Mouse (Mus musculus): ENCODE measurements around the gene Gm16253.
"Not testable (repeated sequence)": the region's sequence is repeated elsewhere in the genome, so short reads cannot be mapped to it uniquely, and the experiment has no call there.

The Gm16253 gene

DNA sequence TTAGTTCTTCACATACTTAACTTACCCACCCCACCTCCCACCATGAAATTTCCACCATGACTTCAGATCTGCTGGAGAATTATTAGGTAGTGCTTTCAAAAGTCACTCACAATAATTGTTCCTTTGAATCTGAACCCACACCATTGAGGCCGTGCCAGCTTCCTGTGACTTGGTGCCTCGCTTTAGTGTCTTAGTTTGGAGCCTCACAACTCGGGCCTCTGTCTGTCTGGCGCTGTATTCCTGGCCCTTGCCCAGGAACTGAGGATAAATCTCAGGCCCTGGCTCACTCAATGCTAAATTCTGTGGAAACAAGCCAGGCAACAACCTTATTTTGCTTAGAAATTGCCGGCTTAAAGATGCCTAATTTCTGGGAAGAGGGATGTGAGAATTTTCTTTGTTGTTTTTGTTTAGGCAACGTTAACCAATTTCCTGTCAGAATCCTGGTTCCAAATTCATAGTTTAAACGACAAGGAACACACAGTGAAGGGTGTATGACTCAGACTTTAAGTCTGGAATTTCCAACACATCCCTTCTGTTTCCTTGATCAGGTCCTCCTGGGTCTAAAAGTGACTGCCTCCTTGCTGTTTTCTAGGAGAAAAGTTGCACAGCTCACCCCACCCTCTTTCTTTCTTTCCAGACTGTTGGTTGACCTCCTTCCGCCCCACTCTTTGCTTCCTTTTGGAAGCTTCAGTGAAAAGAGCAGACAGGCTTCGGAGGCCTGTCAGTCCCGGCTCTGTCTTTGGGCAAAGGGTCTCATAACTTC lies 25.3 kb downstream of the Gm16253 start:
- no peaks in the 10 kb centered on the region for H3K36me3 ChIP-seq (ENCODE audit: insufficient read depth, low read length)
- peaks cover 42% of the 10 kb centered on the region for H3K27me3 ChIP-seq (ENCODE audit: insufficient read depth, low read length)
- H3K9me3 ChIP-seq (ENCODE audit: low read length): no peaks in the 10 kb centered on the region
- H3K4me1 ChIP-seq (replicated peaks; ENCODE audit: low read depth, low read length): peaks cover 58% of the 10 kb centered on the region
- H3K4me3 ChIP-seq (replicated peaks; ENCODE audit: low read length): peak overlapping the region; percentile 83
- TF ChIP-seq CTCF (conservative IDR thresholded peaks at IDR 0.05; ENCODE audit: low read length) (no peak), POU5F1 (IDR thresholded peaks at IDR 0.05; ENCODE audit: borderline replicate concordance, low read length) (no peak), NANOG (IDR thresholded peaks at IDR 0.05; ENCODE audit: borderline replicate concordance, low read length) (no peak)

DNA sequence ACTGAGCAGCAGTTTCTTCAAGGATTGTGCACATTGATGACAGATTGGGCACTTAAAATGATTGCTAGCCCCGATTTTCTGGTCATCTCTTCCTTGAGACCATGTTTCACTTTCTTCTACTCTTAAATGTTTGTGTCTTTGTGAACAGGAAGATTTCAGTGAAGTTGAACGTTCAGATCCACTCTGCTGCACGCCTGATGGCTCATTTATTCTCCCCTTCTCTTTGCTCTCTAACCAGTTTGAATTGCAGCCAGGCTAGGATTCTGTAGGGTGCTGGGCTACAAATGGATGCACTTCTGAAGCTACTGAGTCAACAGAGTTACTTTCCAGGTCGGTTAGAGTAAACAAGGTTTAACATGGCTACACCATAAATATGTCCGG lies 25.9 kb downstream of the Gm16253 start:
- H3K9me3 ChIP-seq (ENCODE audit: low read length): no peaks in the 10 kb centered on the region
- H3K4me1 ChIP-seq (replicated peaks; ENCODE audit: low read depth, low read length): peaks cover 52% of the 10 kb centered on the region
- no peak overlapping the region for H3K4me3 ChIP-seq (replicated peaks; ENCODE audit: low read length)
- peaks cover 36% of the 10 kb centered on the region for H3K27me3 ChIP-seq (ENCODE audit: insufficient read depth, low read length)
- TF ChIP-seq POU5F1 (IDR thresholded peaks at IDR 0.05; ENCODE audit: borderline replicate concordance, low read length): no peak
- no peak for TF ChIP-seq NANOG (IDR thresholded peaks at IDR 0.05; ENCODE audit: borderline replicate concordance, low read length)
- no peak for TF ChIP-seq CTCF (conservative IDR thresholded peaks at IDR 0.05; ENCODE audit: low read length)
- no peaks in the 10 kb centered on the region for H3K36me3 ChIP-seq (ENCODE audit: insufficient read depth, low read length)

DNA sequence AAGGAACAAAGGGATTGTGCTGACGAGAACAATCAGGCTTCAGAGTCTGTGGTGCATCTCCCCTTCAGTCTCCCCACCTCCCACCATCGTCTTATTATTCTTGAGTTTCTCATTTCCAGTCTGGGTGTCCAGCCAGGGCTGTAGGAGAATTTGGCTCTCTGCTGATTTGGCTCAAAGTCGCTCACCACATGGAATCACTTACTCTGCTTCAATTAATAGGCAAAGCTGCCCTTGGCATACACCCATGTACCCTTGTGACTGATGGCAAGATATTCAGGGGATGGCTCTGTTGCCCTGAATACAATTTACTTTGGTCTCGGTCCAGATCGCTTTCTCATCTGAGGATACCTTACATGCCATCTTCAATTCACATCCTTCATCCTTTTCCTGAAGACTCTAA lies 26.5 kb downstream of the Gm16253 start:
- H3K27me3 ChIP-seq (ENCODE audit: insufficient read depth, low read length): peaks cover 30% of the 10 kb centered on the region
- H3K4me3 ChIP-seq (replicated peaks; ENCODE audit: low read length): no peak overlapping the region
- H3K4me1 ChIP-seq (replicated peaks; ENCODE audit: low read depth, low read length): peaks cover 47% of the 10 kb centered on the region
- no peaks in the 10 kb centered on the region for H3K36me3 ChIP-seq (ENCODE audit: insufficient read depth, low read length)
- TF ChIP-seq POU5F1 (IDR thresholded peaks at IDR 0.05; ENCODE audit: borderline replicate concordance, low read length) (no peak), NANOG (IDR thresholded peaks at IDR 0.05; ENCODE audit: borderline replicate concordance, low read length) (no peak), CTCF (conservative IDR thresholded peaks at IDR 0.05; ENCODE audit: low read length) (no peak)
- no peaks in the 10 kb centered on the region for H3K9me3 ChIP-seq (ENCODE audit: low read length)

DNA sequence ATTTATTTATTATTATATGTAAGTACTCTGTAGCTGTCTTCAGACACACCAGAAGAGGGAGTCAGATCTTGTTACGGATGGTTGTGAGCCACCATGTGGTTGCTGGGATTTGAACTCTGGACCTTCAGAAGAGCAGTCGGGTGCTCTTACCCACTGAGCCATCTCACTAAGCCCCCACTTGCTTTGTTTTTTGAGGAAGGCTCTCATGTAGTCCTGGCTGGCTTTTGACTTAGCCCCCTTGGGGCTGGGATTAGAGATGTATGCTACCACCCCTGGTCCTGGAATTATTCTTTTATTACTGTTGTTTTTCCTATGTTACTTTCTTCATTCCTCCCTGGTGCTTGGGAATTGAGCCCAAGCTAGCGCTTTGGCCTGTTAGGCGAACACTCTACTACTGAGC lies 29.2 kb downstream of the Gm16253 start:
- not testable (repeated sequence) for H3K36me3 ChIP-seq (ENCODE audit: insufficient read depth, low read length); H3K4me3 ChIP-seq (replicated peaks; ENCODE audit: low read length); H3K9me3 ChIP-seq (ENCODE audit: low read length)
- Histone ChIP-seq H3K27me3 (ENCODE audit: insufficient read depth, low read length) (peaks cover 18% of the 10 kb centered on the region), H3K4me1 (replicated peaks; ENCODE audit: low read depth, low read length) (peaks cover 25% of the 10 kb centered on the region)

DNA sequence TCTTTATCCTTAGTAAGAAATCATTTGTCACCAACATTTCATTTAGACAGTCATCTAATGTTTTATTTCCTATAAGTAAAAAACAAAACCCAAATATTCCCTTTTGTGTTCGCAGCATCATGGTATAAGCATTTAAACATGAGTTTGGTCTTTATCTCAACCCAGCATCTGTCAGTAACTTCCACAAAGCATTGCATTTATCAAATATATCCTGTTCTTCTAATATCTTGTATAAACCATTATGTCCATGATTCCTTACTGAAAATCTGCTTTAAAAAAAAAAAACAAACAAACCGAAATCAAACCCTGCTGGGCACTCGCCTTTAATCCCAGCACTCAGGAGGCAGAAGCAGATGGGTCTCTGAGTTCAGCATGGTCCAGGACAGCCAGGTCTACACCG lies 29.8 kb downstream of the Gm16253 start:
- no peaks in the 10 kb centered on the region for H3K9me3 ChIP-seq (ENCODE audit: low read length)
- peaks cover 18% of the 10 kb centered on the region for H3K27me3 ChIP-seq (ENCODE audit: insufficient read depth, low read length)
- TF ChIP-seq CTCF (conservative IDR thresholded peaks at IDR 0.05; ENCODE audit: low read length) (no peak), POU5F1 (IDR thresholded peaks at IDR 0.05; ENCODE audit: borderline replicate concordance, low read length) (no peak), NANOG (IDR thresholded peaks at IDR 0.05; ENCODE audit: borderline replicate concordance, low read length) (no peak)
- H3K4me1 ChIP-seq (replicated peaks; ENCODE audit: low read depth, low read length): peaks cover 22% of the 10 kb centered on the region
- no peaks in the 10 kb centered on the region for H3K36me3 ChIP-seq (ENCODE audit: insufficient read depth, low read length)
- H3K4me3 ChIP-seq (replicated peaks; ENCODE audit: low read length): no peak overlapping the region

DNA sequence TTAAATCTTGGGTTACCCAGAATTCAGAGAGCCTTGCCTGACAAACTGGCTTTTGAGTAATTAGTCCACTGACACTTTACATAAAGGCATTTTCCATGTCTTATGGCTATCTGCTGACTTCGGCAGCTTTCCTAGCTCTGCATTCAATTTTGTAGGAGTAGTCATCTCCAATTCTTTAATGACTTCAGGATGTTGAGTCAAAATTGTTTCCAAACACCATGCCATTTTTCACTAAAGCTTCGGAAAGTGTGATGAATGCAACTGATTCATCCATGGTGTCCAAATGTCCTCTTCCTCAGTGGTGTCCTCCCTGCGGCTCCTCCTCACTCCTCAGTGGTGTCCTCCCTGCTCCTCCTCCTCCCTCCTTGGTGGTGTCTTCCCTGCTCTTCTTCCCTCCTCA lies 41.2 kb downstream of the Gm16253 start:
- Histone ChIP-seq H3K9me3 (ENCODE audit: low read length) (no peaks in the 10 kb centered on the region), H3K27me3 (ENCODE audit: insufficient read depth, low read length) (no peaks in the 10 kb centered on the region), H3K36me3 (ENCODE audit: insufficient read depth, low read length) (peaks cover 42% of the 10 kb centered on the region), H3K4me3 (replicated peaks; ENCODE audit: low read length) (no peak overlapping the region), H3K4me1 (replicated peaks; ENCODE audit: low read depth, low read length) (peaks cover 27% of the 10 kb centered on the region)
- TF ChIP-seq NANOG (IDR thresholded peaks at IDR 0.05; ENCODE audit: borderline replicate concordance, low read length) (no peak), POU5F1 (IDR thresholded peaks at IDR 0.05; ENCODE audit: borderline replicate concordance, low read length) (no peak)

DNA sequence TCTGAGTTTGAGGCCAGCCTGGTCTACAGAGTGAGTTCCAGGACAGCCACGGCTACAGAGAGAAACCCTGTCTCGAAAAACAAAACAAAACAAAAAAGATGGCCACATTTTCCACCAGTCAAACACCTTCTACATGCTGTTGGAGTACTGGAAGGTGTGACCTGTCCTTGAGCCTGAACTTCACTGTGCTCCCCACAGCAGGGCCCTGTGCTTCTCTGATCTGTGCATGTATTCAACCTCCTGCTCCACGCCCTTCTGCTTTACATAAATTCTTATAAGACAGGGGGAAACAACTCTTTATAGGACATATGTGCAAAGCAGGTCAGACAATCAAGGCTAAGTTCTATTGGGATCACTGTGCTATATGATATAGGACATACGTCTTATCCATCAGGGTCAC lies 46.4 kb downstream of the Gm16253 start:
- H3K36me3 ChIP-seq (ENCODE audit: insufficient read depth, low read length): peaks cover 76% of the 10 kb centered on the region
- peak; percentile 38; the same call in 1 of the 2 replicates for TF ChIP-seq NANOG (IDR thresholded peaks at IDR 0.05; ENCODE audit: borderline replicate concordance, low read length)
- TF ChIP-seq POU5F1 (IDR thresholded peaks at IDR 0.05; ENCODE audit: borderline replicate concordance, low read length): no peak
- no peaks in the 10 kb centered on the region for H3K27me3 ChIP-seq (ENCODE audit: insufficient read depth, low read length)

DNA sequence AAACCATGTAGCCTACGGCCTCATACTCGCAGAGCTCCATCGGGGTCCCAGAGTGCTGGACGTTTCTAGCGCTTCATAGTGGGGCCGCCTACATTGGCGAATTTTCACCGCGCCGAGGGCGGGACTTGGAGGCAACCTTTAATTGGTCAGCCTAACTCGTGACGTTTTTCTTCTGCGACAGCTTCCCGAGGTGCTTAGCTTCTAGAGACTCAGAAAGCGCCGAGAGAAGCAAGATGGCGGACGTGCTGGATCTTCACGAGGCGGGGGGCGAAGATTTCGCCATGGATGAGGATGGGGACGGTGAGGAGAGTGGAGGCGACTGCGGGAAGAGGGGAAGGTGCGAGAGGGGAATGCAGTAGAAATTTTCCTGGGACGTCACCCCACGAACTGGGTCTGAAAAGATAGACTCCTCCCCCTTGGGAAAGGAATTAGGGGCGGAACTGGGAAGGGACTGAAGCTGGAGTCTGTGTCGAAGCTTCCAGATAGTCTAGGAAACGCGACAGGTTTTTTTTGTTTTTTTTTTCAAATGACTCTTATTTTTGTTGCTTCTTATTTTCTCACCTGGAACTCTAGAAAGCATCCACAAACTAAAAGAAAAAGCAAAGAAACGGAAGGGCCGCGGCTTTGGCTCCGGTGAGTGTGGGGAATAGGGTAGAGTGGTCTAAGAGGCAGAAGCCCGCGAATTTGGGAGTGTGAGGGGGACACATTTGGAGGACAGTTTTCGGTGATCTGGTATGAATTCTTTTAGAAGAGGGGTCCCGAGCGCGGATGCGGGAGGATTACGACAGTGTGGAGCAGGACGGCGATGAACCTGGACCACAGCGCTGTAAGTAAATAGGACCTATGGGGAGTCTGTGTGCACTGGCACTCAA lies 53.2 kb downstream of the Gm16253 start, which contains the start of gene Rbm8a:
TSS of gene Rbm8a (plus strand) at position 205 of the 872 bp plus-strand sequence.
- no peaks in the 10 kb centered on the region for H3K9me3 ChIP-seq (ENCODE audit: low read length)
- peaks cover 64% of the 10 kb centered on the region for H3K4me1 ChIP-seq (replicated peaks; ENCODE audit: low read depth, low read length)
- no peaks in the 10 kb centered on the region for H3K27me3 ChIP-seq (ENCODE audit: insufficient read depth, low read length)
- no peak for TF ChIP-seq POU5F1 (IDR thresholded peaks at IDR 0.05; ENCODE audit: borderline replicate concordance, low read length)
- H3K4me3 ChIP-seq (replicated peaks; ENCODE audit: low read length): peak within 1 kb of the TSS; percentile 89
- H3K36me3 ChIP-seq (ENCODE audit: insufficient read depth, low read length): peaks cover 56% of the 10 kb centered on the region

More for the DNA sequence above, 46.4 kb downstream of the Gm16253 start:
- Histone ChIP-seq H3K9me3 (ENCODE audit: low read length) (no peaks in the 10 kb centered on the region), H3K4me3 (replicated peaks; ENCODE audit: low read length) (no peak overlapping the region), H3K4me1 (replicated peaks; ENCODE audit: low read depth, low read length) (peaks cover 53% of the 10 kb centered on the region)
